Mouse (Mus musculus) layer of hippocampus, postnatal 36 days (tissue): ENCODE data around the gene Wscd1. TPM values are rescaled to one million over a fixed set of nuclear protein-coding genes. Genes with fewer than 3 reads are reported as not detected.

Experiments
- DNase-seq, 2 experiments: peaks; one replicate each; pipeline ENCODE4 v3.0.0; 2022
- total RNA-seq, 2 experiments: library from RNA; stranded (reverse); gene quantifications; 2 replicates each; pipeline ENCODE4 v1.2.3; 2021

The Wscd1 gene
- 100 to 1,000 TPM; 113 to 127 TPM for total RNA-seq

- no peak for DNase-seq
Observed at GRCm38 (mm10) chr11:71749671-71750070, at the start of gene Wscd1. Wscd1 (plus strand) TSS chr11:71749920.

- DNase-seq: no peak
Observed at GRCm38 (mm10) chr11:71728066-71728465, 21.7 kb upstream of the Wscd1 start.

GRCm38 (mm10) chr11:71729287-71729686 lies 20.4 kb upstream of the Wscd1 start:
- DNase-seq: no peak

GRCm38 (mm10) chr11:71733771-71734170 lies 15.9 kb upstream of the Wscd1 start:
- DNase-seq: no peak

GRCm38 (mm10) chr11:71737106-71737505 lies 12.6 kb upstream of the Wscd1 start:
- no peak for DNase-seq

- DNase-seq: no peak
Observed at GRCm38 (mm10) chr11:71738501-71739045, 11.1 kb upstream of the Wscd1 start.

- peak in 1 of 2 experiments; percentile 61 for DNase-seq
Observed at GRCm38 (mm10) chr11:71745875-71746274, 3.8 kb upstream of the Wscd1 start.

- DNase-seq: no peak
Observed at GRCm38 (mm10) chr11:71747719-71748118, 2.0 kb upstream of the Wscd1 start.

- DNase-seq: peak; percentile 80 to 82
Observed at GRCm38 (mm10) chr11:71750534-71751173, 934 bp downstream of the Wscd1 start.

- no peak for DNase-seq
Observed at GRCm38 (mm10) chr11:71751174-71751611, 1.5 kb downstream of the Wscd1 start.

- DNase-seq: no peak
Observed at GRCm38 (mm10) chr11:71751689-71752088, 2.0 kb downstream of the Wscd1 start.

GRCm38 (mm10) chr11:71752626-71753025 lies 2.9 kb downstream of the Wscd1 start:
- DNase-seq: no peak

- DNase-seq: no peak
Observed at GRCm38 (mm10) chr11:71755115-71755514, 5.4 kb downstream of the Wscd1 start.

- DNase-seq: no peak
Observed at GRCm38 (mm10) chr11:71756325-71756724, 6.6 kb downstream of the Wscd1 start.

- peak; percentile 75 to 86 for DNase-seq
Observed at GRCm38 (mm10) chr11:71758211-71759110, 8.7 kb downstream of the Wscd1 start.

- no peak for DNase-seq
Observed at GRCm38 (mm10) chr11:71760991-71761390, 11.3 kb downstream of the Wscd1 start.

GRCm38 (mm10) chr11:71763154-71763553 lies 13.4 kb downstream of the Wscd1 start:
- peak in 1 of 2 experiments; percentile 60 for DNase-seq

GRCm38 (mm10) chr11:71763651-71764275 lies 14.0 kb downstream of the Wscd1 start:
- no peak for DNase-seq

GRCm38 (mm10) chr11:71764743-71765142 lies 15.0 kb downstream of the Wscd1 start:
- no peak for DNase-seq

- DNase-seq: no peak
Observed at GRCm38 (mm10) chr11:71765335-71765734, 15.6 kb downstream of the Wscd1 start.

GRCm38 (mm10) chr11:71766380-71766779 lies 16.7 kb downstream of the Wscd1 start:
- DNase-seq: no peak

GRCm38 (mm10) chr11:71767726-71768125 lies 18.0 kb downstream of the Wscd1 start:
- DNase-seq: no peak

GRCm38 (mm10) chr11:71769744-71770143 lies 20.0 kb downstream of the Wscd1 start:
- DNase-seq: no peak
